Mouse (Mus musculus): ENCODE measurements at regions not wholly inside any gene's neighbourhood (a gene's known extent, or its start where the extent isn't known, plus 50 kb on each side); places are given as distances from the start of the nearest gene placed in this dataset.

DNA sequence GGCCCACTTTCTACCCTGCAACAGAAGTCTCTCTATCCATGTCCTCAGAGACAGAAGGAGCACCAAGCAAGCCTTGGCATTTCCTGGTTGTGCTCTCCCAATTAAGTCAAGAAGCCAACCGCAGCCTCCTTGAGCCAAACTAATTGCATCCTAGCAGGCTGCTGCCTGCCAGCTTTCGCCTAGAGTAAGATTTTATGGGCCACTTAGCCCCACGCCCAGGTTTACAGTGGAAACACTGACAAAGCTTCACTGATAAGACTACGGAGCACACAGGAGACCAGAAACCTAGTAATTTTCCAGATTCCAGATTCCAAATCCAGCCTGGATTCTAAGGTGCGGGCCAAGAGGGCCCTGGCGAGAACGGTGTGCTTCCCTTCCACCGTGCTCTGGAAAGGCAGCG is 249.0 kb upstream of the Usp24 start:
- ATAC-seq (ENCODE audit: low FRiP score, low read depth): no peak
- Histone ChIP-seq H3K4me1 (replicated peaks) (no peaks in the 10 kb centered on the region), H3K4me2 (no peak overlapping the region), H3K27ac (replicated peaks) (no peak overlapping the region), H3K36me3 (no peaks in the 10 kb centered on the region), H3K27me3 (no peaks in the 10 kb centered on the region), H3K9me3 (no peaks in the 10 kb centered on the region), H3K4me3 (no peak overlapping the region), H3K9ac (no peak overlapping the region)
- WGBS: 62% methylated on average over 9 of the region's 9 CpGs

- Histone ChIP-seq H3K4me2 (no peak overlapping the region), H3K27ac (replicated peaks) (no peak overlapping the region), H3K9me3 (no peaks in the 10 kb centered on the region), H3K36me3 (no peaks in the 10 kb centered on the region), H3K9ac (no peak overlapping the region), H3K27me3 (no peaks in the 10 kb centered on the region), H3K4me1 (replicated peaks) (no peaks in the 10 kb centered on the region), H3K4me3 (no peak overlapping the region)
- ATAC-seq (ENCODE audit: low FRiP score, low read depth): no peak
Measured at GRCm38 (mm10) chr4:106083546-106083945, 232.5 kb upstream of the Usp24 start.

DNA sequence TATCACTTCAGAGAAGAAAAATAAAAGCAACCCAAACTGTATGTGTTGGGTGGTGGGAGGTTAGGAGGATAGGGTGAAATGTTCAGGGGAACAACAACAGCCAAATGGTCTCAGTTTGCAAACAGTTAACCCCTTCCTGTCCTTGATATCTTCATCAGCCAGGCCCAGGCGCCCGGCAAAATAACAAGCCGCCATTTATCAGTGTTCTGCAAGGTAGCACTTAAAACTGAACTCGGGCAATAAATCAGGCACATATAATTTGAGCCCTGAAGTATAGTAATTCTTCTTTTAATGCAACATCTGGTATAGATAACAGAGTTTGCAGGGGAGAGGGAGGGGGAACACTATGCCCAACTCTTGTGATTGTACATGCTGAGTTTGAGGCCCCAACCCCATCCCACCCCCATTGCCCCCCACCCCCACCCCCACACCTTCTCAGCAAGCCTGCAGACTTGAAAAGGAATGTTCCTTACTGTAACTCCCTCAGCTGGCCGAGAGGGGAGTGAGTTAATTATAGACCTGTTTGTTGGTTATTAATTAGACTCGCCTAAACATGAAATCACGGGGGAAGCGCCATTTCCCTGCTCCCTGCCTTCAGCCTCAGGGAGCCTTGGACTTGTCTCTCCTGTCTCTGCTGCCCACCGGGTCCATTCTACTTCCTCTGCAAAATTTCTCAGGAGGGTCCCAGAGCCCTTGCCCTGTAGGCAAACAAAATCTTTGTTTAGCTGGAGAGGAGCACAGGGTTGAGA is 223.9 kb upstream of the Usp24 start:
- Histone ChIP-seq H3K4me1 (replicated peaks) (no peaks in the 10 kb centered on the region), H3K4me3 (no peak overlapping the region), H3K4me2 (no peak overlapping the region), H3K9me3 (no peaks in the 10 kb centered on the region), H3K9ac (no peak overlapping the region), H3K27ac (replicated peaks) (no peak overlapping the region), H3K36me3 (no peaks in the 10 kb centered on the region), H3K27me3 (no peaks in the 10 kb centered on the region)
- WGBS: 60% methylated on average over 9 of the region's 9 CpGs
- no peak for ATAC-seq (ENCODE audit: low FRiP score, low read depth)

DNA sequence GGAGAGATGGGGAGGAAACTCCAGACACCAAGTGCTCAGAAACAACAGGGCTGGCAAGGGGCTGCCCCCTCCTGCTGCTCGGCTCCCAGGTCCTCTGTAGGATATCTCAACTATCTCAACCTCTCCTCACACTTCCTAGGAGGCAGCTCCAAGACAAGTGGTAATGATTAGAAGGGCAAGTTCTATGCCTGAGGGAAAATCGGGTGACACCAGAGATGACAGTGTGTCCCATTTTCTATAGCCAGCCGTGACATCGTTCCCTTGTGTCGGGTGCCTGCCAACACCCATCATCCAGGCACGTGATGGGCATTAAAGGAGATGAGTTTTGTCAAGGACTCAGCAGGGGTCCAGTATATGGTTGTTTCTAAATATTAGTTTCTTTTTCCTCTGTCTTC is 223.3 kb upstream of the Usp24 start:
- Histone ChIP-seq H3K27ac (replicated peaks) (no peak overlapping the region), H3K4me1 (replicated peaks) (no peaks in the 10 kb centered on the region), H3K27me3 (no peaks in the 10 kb centered on the region), H3K9me3 (no peaks in the 10 kb centered on the region), H3K36me3 (no peaks in the 10 kb centered on the region), H3K4me2 (no peak overlapping the region), H3K4me3 (no peak overlapping the region), H3K9ac (no peak overlapping the region)
- WGBS: 73% methylated on average over 6 of the region's 6 CpGs
- no peak for ATAC-seq (ENCODE audit: low FRiP score, low read depth)

GRCm38 (mm10) chr4:106093252-106093651 is 222.8 kb upstream of the Usp24 start:
- 80% methylated on average over 2 of the region's 2 CpGs for WGBS
- ATAC-seq (ENCODE audit: low FRiP score, low read depth): no peak
- no peak overlapping the region for H3K4me3 ChIP-seq
- H3K27ac ChIP-seq (replicated peaks): no peak overlapping the region
- H3K36me3 ChIP-seq: no peaks in the 10 kb centered on the region
- H3K4me1 ChIP-seq (replicated peaks): no peaks in the 10 kb centered on the region
- no peaks in the 10 kb centered on the region for H3K27me3 ChIP-seq
- no peaks in the 10 kb centered on the region for H3K9me3 ChIP-seq
- H3K4me2 ChIP-seq: no peak overlapping the region
- H3K9ac ChIP-seq: no peak overlapping the region

- no peak for ATAC-seq (ENCODE audit: low FRiP score, low read depth)
- WGBS: 82% methylated on average over 11 of the region's 11 CpGs
Measured at GRCm38 (mm10) chr4:106094882-106095556, 221.0 kb upstream of the Usp24 start.

GRCm38 (mm10) chr4:106096130-106096529 is 219.9 kb upstream of the Usp24 start:
- H3K4me2 ChIP-seq: no peak overlapping the region
- ATAC-seq (ENCODE audit: low FRiP score, low read depth): no peak
- no peaks in the 10 kb centered on the region for H3K9me3 ChIP-seq
- H3K36me3 ChIP-seq: no peaks in the 10 kb centered on the region
- H3K27me3 ChIP-seq: no peaks in the 10 kb centered on the region
- H3K4me3 ChIP-seq: no peak overlapping the region
- H3K9ac ChIP-seq: no peak overlapping the region
- peaks cover 11% of the 10 kb centered on the region for H3K4me1 ChIP-seq (replicated peaks)
- no peak overlapping the region for H3K27ac ChIP-seq (replicated peaks)
- 52% methylated on average over 3 of the region's 3 CpGs for WGBS

More at GRCm38 (mm10) chr4:106094882-106095556, 221.0 kb upstream of the Usp24 start:
- H3K27me3 ChIP-seq: no peaks in the 10 kb centered on the region
- H3K36me3 ChIP-seq: no peaks in the 10 kb centered on the region
- no peak overlapping the region for H3K4me3 ChIP-seq
- peaks cover under 1% of the 10 kb centered on the region; the same call in 1 of the 2 replicates for H3K4me1 ChIP-seq (replicated peaks)
- H3K9me3 ChIP-seq: no peaks in the 10 kb centered on the region
- no peak overlapping the region for H3K27ac ChIP-seq (replicated peaks)
- no peak overlapping the region for H3K9ac ChIP-seq
- H3K4me2 ChIP-seq: no peak overlapping the region

GRCm38 (mm10) chr4:106097846-106098245 is 218.2 kb upstream of the Usp24 start:
- H3K9ac ChIP-seq: no peak overlapping the region
- WGBS: 94% methylated on average over 1 of the region's 1 CpGs
- no peak overlapping the region for H3K4me3 ChIP-seq
- H3K9me3 ChIP-seq: no peaks in the 10 kb centered on the region
- H3K27ac ChIP-seq (replicated peaks): no peak overlapping the region
- peaks cover 28% of the 10 kb centered on the region for H3K4me1 ChIP-seq (replicated peaks)
- H3K4me2 ChIP-seq: no peak overlapping the region
- no peaks in the 10 kb centered on the region for H3K27me3 ChIP-seq
- ATAC-seq (ENCODE audit: low FRiP score, low read depth): no peak
- H3K36me3 ChIP-seq: no peaks in the 10 kb centered on the region

- Histone ChIP-seq H3K9ac (no peak overlapping the region), H3K27ac (replicated peaks) (no peak overlapping the region)
- WGBS: 30% methylated on average over 11 of the region's 11 CpGs
Measured at GRCm38 (mm10) chr4:106100211-106101025, 215.6 kb upstream of the Usp24 start.

DNA sequence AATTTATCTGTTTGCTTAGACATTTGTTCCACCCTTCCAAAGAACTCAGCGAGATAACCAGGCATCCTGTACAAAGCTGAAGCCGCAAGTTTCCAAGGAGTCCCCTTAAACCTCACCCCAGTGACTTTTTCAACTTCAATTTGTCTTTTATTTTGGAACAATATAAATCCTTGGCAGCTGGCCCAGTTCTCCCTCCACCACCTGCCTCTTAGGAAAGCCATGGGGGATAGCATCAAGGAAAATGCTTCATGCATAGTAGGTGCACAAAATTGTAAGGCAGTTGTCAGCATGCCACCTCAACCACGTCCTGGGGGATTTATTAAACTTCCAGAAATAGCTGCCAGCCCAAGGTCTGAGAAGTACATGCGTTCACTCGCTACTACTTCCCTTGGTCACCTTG is 214.1 kb upstream of the Usp24 start:
- H3K27me3 ChIP-seq: no peaks in the 10 kb centered on the region
- ATAC-seq (ENCODE audit: low FRiP score, low read depth): no peak
- no peaks in the 10 kb centered on the region for H3K36me3 ChIP-seq
- no peak overlapping the region for H3K9ac ChIP-seq
- peaks cover 39% of the 10 kb centered on the region for H3K4me1 ChIP-seq (replicated peaks)
- no peaks in the 10 kb centered on the region for H3K9me3 ChIP-seq
- 27% methylated on average over 5 of the region's 5 CpGs for WGBS
- no peak overlapping the region for H3K4me3 ChIP-seq
- no peak overlapping the region; the same call in 1 of the 2 replicates for H3K4me2 ChIP-seq
- no peak overlapping the region for H3K27ac ChIP-seq (replicated peaks)

More at GRCm38 (mm10) chr4:106100211-106101025, 215.6 kb upstream of the Usp24 start:
- no peak overlapping the region for H3K4me3 ChIP-seq
- no peaks in the 10 kb centered on the region for H3K27me3 ChIP-seq
- no peak for ATAC-seq (ENCODE audit: low FRiP score, low read depth)
- H3K4me1 ChIP-seq (replicated peaks): peaks cover 39% of the 10 kb centered on the region
- no peaks in the 10 kb centered on the region for H3K9me3 ChIP-seq
- no peaks in the 10 kb centered on the region for H3K36me3 ChIP-seq
- H3K4me2 ChIP-seq: no peak overlapping the region

- no peak overlapping the region; the same call in 1 of the 2 replicates for H3K4me2 ChIP-seq
- 14% methylated on average over 7 of the region's 7 CpGs for WGBS
- H3K4me1 ChIP-seq (replicated peaks): peaks cover 39% of the 10 kb centered on the region
- no peak overlapping the region for H3K9ac ChIP-seq
- no peaks in the 10 kb centered on the region for H3K9me3 ChIP-seq
- H3K27ac ChIP-seq (replicated peaks): no peak overlapping the region
- no peaks in the 10 kb centered on the region for H3K27me3 ChIP-seq
- ATAC-seq (ENCODE audit: low FRiP score, low read depth): peak; percentile 79; the same call in 1 of the 2 replicates
- no peaks in the 10 kb centered on the region for H3K36me3 ChIP-seq
- no peak overlapping the region for H3K4me3 ChIP-seq
Measured at GRCm38 (mm10) chr4:106102451-106102977, 213.5 kb upstream of the Usp24 start.
